Mouse (Mus musculus) adrenal gland, adult 2 months (tissue): ENCODE data around the gene Eya3. TPM values are rescaled to one million over a fixed set of nuclear protein-coding genes. Genes with fewer than 3 reads are reported as not detected.
"Not testable (repeated sequence)": the region's sequence is repeated elsewhere in the genome, so short reads cannot be mapped to it uniquely, and the experiment has no call there.

Experiments used
- DNase-seq: peaks from one replicate; pipeline ENCODE4 v3.0.0; 2021
- long read RNA-seq: library from polyadenylated mRNA; stranded (forward); transcript quantifications from one replicate; pipeline ENCODE4 v2.0.0, GENCODE M21; 2021
- polyA plus RNA-seq: library from polyadenylated mRNA; depleted of rRNA; stranded (reverse); fragments of >200 nt; gene quantifications from 2 replicates; pipeline ENCODE4 v1.2.3, GENCODE M21; 2012; rRNA removed
- total RNA-seq, 2 experiments: library from RNA; stranded (reverse); gene quantifications; 2 replicates each; pipeline ENCODE4 v1.2.3; 2021

The Eya3 gene
- total RNA-seq = 10 to 100 TPM; 26.0 to 43.2 TPM
- 12.0 and 14.7 TPM in 2 replicates for polyA plus RNA-seq
- long read RNA-seq, full-length matches to known transcripts = 2 of 2 reads
- long read RNA-seq, partial matches to known transcripts = 0 of 2 reads
- long read RNA-seq, other reads (novel, unspliced or antisense) = 0 of 2 reads

DNA sequence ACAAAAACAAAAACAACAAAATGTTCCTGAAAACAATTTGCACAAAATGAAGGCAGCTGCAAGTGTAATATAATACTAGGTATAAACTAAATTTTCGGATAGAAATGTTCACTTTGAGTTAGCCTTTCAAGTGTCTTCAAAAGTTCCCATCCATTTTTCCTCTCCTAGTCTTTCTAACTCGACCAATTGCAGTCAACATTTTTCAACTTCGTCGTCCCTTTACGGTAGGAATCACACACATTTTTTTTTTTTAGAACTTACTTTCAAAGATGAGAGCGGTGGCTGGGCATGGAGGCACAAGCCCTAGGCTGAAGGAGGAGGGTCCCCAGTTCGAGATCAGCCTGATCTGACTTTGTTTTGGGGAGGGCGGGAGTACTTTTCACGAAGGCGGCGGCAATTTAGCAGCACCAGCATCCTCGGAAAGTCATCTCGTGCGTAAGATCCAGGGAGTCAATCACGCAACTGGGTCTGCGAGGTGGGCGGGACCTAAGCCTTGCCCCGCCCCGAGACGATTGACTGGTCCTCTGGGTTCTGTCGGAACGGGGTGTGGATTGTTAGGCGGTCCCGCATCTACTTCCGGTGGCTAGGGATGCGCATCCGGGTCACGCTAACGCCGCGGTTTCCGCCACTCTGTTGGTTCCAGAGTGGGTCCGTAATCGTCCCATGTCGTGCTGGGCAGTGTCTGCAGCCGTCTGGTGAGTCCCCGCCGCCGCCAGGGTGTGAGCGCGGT is at the start of gene Eya3:
Gene Eya3, plus strand, starts transcription at position 527 of the 730 bp plus-strand sequence.
- peak; percentile 97 for DNase-seq

DNA sequence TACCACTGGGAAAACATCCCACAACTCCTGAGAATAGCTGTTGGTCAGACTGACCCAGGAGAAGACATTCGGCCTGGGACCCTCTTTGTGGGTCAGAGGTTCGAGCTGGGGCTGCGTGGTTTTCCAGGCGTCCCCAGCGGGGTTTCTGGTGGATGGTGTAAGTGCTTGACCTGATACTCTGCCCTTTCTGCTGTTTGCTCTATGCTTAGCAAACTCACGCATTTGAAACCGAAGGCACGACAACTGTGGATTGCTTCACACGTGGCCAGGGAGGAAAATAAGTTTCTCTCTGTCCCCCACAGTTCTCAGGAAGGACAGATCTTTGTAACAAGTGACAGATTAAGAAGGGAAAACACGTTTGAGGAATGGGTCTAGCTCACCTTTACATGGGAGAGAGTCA is 48.1 kb upstream of the Eya3 start:
- DNase-seq = no peak

DNA sequence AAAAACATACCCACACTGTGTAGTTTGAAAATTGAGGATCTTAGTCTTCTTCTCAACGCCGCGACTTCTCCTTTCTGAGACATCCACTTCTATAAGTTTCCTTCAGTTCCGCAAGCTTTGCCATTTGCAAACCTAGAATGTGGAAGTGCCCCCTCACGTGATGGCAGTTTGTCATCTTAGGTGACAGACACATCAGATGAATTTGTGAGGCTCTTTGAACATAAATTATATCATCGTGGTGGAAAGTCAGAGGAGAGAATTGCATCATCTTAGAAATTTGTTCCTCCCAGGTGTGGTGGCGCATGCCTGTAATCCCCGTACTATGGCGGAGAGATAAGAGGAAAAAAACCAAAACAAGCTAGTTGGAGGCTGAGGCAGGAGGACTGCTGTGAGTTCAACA is 45.8 kb upstream of the Eya3 start:
- DNase-seq = no peak

DNA sequence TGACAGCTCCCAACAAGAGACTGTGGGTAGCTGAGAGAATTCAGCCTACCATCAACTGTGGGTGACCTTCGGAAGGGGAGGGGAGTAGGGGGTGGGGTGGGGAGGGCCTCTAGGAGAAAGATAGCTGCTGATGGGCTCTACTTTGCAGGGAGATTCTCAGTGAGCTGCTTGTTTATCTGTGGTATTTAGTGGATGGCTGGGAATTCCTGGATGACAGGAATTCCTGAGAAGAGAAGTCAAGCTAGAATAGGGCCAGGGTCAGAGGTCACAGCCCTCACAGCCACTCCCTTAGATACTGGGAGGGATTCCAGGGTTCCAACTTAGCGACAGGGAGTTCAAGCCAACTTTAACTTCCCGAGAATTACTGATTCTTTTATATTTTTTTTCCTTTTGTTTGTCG is 44.6 kb upstream of the Eya3 start:
- DNase-seq = no peak

DNA sequence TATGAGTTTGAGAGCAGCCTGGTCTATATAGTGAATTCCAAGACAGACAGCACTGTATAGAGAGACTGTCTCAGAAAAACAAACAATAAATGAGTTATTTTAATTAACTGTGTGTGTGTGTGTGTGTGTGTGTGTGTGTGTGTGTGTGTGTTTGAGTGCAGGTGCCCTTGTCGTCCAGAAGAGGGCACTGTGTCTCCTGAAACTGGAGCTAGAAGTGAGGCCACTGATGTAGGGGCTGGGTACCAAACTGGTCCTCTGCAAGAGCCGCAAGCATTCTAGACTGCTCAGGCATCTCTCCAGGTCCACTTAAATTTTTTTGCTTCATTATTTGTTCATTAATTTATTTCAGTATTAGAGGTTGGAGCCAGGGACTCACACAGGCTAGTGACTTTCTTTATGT is 39.9 kb upstream of the Eya3 start:
- DNase-seq = no peak

DNA sequence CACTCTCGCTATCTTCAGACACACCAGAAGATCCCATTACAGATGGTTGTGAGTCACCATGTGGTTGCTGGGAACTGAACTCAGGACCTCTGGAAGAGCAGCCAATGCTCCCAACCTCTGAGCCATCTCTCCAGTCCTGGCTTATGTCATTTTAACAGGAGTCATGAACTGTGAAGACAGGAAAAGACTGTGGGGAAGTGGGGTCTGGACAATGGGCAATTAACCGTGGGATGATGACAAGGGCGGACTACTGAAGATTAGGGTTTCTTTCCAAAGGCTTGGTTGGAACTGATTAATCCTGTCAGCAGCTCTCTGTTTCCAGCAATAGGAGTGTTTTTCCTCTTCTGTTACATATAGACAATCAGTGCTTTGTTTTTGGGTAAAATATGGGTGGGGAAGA is 39.0 kb upstream of the Eya3 start:
- DNase-seq = no peak

DNA sequence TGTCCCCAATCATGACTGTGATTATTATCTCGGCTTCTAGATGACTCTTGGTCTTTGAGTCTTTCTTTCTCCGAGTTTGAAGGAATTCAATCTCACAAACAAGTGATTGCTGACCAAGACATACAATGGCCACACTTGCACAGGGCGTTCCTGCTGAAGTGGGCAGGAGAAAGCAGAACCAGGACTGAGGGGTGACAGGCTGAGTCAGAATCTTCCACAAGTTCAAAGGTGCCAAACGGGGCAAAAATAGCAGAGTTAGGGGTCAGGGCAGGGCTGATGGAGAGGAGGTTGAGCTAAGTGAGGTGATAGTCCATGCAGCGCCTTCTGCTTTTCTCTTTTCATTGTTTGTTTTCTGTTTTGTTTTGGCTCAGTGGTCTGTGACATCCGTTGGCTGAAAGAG is 38.3 kb upstream of the Eya3 start:
- no peak for DNase-seq

DNA sequence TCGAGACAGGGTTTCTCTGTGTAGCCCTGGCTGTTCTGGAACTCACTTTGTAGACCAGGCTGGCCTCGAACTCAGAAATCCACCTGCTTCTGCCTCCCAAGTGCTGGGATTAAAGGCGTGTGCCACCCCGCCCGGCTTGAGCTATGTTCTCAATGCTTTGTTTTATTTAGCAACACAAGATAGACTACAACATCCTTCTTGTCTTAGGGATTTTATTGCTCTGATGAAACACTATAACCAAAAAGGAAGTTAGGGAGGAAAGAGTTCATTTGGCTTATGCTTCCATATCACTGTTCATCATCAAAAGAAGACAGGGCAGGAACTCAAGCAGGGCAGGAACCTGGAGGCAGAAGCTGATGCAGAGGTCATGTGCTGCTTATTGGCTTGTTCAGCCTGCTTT is 37.5 kb upstream of the Eya3 start:
- not testable (repeated sequence) for DNase-seq

DNA sequence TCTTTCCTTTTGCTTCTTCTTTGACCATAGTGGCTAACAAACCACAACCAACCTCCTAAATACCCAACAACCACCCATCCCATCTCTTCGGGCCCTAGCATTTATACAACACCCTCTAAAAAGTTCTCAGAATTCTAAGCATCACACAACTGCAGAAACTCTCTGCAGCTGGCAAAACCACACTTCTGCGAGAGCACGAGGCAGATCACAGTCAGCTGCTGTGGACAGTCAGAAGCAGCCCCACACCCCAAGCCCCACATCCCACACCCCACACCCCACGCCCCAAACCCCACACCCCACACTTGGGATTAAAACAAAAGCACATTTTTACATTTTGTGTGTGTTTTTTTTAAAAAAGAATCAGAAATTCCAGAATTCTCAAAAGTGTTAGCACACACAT is 35.3 kb upstream of the Eya3 start:
- DNase-seq = no peak

DNA sequence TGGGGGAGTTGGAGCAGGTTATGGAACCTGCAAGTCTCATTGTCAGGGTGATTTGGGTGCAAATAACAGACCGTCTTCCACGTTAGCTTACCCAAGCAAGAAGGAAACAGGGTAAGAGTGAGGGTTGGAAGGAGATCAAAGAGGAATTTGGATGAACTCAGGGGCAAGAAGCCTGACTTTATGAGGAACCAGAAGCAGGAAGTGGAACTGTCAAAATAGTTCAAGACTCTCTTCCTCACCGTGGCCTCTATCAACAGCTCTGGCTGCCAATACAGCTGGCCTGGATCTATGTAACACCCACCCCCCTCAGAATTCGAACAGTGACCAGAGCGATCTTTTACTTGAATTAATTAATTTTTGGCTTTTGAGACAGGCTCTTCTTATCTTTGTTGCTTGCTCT is 33.0 kb upstream of the Eya3 start:
- DNase-seq = no peak

DNA sequence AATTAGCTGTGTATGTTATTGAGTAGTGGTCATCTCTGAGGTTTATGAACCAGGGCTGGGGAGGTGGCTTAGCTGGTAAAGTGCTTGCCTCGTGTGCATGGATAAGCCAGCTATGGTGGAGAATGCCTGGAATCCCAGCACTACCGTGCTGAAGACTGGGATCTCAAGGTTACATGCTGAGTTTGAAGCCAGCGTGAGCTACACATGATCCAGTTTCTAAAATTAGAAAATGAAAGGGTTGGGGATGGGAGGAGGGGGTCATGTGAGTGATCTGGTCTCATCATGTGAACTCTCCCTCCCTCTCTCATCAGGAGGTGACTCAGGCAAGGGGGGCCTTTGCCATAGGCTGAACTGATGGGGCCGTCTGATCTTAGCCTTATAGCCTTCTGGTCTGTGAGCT is 30.6 kb upstream of the Eya3 start:
- peak; percentile 11 for DNase-seq

DNA sequence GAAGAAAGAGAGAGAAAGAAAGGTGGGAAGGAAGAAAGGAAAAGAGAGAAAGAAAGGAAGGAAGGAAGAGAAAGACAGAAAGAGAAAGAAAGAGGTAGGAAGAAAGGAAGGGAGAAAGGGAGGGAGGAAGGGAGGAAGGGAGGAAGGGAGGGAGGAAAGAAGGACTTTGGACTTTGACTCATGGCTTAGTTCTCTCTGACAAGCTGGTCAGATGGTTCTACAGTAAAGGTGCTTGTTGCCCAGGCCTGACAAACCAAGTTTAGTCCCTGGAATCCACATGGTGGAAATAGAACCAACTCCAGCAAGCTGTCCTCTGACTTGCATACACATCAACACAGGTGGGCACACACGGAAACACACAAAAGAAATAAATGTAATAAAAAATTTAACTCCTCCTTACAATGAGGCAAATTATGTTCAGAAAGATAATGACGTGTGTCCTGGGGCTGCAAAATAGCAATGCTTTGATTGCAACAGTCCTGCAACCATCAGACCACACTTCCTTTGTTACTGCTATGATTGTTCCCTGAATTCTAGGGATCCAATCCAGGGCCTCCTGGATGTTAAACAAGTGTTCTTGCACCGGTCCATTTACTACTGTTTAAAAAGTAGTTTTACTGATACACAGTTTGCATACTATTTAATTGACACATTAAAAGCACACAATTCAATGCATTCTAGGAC is 28.3 kb upstream of the Eya3 start:
- DNase-seq = no peak

DNA sequence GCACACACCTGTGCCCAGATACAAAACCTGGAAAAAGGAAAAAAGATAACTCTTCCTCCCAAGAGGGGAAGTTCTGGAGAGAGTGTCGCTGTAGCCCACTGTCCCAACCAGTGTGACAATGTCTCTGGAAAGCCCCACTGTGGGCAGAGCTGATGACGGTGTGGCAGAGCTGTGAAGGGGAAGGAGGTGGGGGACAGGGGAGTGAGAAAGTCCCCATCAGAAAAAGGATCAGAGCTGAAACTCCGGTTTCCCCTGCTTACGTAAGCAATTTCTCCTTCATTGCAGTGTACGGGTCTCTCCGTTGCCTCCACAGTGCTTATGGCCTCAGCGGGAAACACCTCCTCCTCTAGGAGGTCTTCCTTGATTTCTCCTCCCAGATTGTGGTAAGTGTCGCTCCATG is 27.5 kb upstream of the Eya3 start:
- no peak for DNase-seq

DNA sequence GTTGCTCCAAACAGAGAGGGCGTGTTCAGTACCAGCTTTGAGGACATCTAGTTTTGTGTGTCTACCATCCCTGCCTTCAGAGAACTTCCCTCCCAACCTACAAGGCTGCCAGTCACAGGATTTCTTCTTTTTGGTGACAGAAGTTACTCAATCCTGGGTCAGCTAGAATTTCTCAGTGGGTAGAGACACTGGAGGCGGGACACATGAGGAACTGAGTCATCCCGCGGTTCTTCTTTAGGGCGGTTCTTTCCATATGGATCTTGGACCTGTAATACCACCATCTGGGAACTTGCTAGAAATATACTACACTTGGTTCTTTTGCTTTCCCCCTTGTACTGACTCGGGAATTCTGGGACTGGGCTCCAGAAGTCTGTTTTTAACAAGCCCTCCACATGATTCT is 20.9 kb upstream of the Eya3 start:
- no peak for DNase-seq

DNA sequence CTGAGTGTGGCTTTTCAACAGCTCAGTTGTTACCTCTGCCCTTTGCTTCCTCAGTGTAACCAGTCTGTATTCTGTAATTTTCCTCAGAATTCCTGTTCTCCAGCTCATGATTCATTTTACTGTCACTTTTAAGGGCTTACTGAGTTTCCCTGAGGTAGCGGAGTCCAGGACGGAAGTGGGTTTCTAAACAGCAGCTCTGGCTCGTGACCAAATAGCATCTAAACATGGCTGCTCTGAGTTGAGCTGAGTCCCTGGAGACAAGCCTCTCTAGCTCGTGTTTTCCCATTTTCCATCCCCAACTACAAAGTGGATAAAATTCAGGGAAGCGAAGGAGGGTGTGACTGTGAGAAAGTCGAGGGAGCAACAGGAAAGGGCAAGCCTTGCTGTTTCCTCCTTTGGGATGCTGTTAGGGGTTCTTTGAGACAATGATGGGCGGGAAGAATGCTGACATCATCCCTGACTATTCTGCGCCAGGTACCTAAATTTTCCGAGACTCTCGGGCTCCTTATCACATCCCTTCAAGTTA is 19.9 kb upstream of the Eya3 start:
- DNase-seq = no peak

DNA sequence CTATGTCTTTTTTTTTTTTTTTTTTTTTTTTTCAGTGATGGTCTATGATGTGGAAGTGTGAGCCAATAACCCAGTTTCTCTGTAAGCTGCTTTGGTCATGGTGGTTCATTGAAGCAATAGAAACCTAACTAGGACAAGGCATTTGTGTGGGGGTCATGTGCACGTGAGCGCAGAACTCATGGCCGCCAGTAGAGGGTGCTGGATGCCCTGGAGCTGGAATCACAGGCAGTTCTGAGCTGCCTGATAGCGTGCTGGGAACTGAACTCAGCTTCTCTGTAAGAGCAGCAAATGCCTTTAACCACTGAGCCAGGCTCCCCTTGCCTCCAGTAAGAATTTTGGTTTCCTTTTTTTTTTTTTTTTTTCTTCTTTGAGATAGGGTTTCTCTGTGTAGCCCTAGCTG is 18.7 kb upstream of the Eya3 start:
- DNase-seq = no peak

DNA sequence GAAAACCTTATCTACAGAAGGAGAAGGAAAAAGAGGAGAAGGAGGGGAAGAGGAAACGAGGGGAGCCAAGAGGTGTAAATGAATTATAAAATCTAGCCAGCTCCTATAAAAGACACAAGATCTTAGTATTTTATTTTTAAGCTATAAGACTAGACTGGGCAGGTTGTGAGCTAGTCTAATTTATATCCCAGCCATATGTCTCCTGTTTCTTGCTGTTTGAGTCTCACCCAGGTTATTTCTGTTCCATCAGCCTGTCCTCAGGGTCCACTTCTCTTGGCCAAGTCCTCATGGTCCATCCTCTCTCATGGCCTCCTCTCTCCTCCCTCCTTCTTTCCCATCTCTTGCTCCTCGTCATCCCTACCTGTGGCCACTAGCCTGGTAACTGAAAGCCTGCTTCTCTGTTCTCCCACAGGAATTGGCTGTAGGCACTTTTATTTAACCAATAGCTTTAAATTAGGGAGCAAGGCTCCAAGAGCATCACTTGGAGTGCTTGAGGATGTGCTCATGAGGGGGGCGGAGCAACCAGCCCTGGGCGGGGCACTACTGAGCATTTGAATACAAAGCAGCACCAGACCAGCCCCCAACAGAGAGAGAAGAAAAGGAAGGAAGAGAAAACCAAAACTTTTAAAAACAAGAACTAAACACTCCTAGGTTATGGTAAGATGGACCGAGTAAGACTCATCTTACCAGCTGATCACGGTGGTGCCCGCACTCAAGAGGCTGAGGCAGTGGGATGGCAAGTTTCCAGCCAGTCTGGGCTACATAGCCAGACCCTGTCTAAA is 17.3 kb upstream of the Eya3 start:
- no peak for DNase-seq

DNA sequence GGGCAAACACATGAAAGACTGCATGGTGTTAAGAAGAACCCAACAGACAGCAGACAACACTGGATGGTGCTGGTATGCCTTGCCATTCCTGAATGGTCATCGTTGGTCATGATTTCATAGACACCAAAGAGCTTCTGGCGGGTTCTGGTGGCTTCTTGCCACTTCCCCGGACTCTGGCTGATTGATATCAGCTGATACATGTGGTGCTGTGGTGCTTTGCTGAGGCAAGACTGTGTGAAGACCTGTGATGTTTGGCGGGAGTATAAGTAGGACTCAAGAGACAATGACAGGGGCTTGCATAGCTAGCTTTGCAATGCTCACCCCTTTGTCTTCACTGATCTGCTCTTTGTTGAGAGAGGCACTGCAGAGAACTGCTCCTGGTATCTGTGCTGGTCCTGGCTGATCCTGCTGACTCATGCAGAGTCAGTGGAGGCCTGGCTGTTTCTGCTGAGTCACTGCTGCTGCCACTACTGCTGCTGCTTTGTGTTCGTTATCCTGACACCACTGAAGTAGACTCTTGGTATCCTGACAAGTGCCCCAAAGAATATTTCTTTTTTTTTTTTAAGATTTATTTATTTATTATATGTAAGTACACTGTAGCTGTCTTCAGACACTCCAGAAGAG is 14.6 kb upstream of the Eya3 start:
- peak; percentile 74 for DNase-seq

DNA sequence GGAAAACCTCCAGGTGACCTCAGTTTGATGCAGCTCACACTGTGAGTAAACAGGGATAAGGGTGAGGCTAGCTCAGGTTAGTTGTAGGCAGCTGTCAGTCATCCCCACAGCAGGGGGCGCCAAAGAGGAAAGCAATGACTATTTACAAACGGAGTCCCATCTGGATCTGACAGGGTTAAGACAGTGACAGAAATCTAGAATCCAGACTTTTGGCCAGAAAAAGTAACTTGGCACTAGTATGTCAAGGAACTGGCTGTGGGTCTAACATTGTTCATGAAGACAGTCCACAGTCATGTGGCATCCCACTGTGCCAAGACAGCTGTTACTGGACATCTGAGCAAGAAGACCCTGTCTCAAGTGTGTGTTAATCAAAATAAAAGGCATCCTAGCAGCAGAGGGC is 10.0 kb upstream of the Eya3 start:
- DNase-seq = no peak

DNA sequence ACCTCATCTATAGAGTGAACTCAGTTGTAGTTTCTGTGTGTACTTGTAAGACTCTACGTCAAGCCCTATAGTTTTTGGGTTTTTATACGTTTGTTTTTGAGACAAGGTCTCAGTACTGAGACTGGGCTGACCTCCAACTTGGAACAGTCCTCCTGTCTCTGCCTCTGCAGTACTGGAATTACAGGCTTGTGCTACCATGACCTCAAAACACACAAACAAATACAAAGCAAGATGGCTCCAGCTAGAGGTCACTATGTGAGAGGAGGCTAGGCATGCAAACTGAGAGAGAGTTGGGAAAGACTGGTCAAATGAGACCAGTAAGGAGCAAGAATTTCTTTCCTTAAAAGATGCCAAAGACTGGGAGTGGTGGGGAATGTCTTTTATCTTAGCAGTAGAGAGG is 2.8 kb upstream of the Eya3 start:
- DNase-seq = no peak

DNA sequence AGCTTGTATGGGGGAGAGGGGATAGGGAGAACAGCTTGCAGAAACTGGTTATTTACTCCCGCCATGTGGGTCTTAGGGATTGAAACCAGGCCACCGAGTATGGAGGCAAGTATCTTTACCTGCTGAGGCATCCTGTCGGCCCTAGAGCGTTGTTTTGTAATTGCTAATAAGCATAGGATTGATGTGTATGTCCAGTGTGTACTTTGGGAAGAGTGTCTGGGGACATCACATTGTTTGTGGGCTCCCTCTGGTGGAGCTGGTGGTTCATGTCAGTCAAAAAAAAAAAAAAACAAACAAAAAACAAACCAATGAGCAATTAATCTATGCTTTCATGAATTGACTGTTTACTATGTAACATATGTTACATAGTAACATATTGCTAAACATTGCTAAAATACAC is 2.2 kb upstream of the Eya3 start:
- peak; percentile 25 for DNase-seq

DNA sequence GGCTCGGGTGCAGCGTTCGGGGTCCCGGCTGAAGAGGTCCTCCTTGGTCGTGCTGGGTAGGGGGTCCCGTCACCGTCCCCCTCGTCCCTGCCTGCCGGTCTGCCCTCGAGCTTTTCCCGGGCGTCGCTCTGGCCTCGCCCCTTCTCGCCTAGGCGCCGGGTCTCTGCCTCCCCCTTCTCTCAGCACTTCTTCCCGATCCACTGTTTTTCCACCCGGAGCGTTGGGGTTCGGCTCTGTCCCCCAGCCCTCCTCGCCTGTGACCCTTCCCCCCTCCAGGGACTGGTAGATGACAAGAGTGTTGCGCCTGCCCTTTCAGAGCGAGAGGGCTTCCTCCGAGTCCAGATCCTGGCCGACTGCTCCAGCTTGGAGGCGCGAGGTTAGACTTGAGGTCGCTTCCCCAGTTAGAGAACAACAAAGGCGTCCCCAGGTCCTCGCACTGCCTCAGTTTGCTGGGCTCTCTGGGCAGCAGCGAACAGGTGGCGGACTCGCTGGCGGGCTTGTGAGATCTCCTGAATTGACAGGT is 465 bp downstream of the Eya3 start:
- DNase-seq = no peak
